Mouse (Mus musculus): ENCODE measurements around the gene Hoxc12. TPM values are rescaled to one million over a fixed set of nuclear protein-coding genes. Genes with fewer than 3 reads are reported as not detected.

Hoxc12 gene
- polyA plus RNA-seq, 1 experiment from 2014 or later, result not detected

DNA sequence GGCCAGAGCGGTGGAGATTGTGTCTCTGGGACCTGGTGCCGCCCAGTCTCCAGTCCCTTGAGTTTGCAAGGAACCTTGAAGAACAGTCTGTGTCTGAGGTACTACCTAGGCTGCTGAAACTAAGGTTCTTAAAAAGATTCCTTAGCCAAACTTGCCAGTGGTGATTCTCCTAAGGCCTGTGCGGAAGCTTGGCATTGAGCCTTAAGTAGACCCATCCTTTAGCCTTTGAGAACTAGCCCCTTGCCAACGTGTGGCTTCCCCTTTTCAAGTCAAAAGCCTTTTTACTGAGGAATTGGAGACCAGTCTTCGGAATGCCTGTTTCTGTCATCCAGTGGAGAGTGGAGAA, 6.9 kb downstream of the Hoxc12 start:
- Histone ChIP-seq H3K4me1 (peaks cover 6% of the 10 kb centered on the region; the same call in 1 of the 2 replicates), H3K27me3 (peaks cover 99% of the 10 kb centered on the region), H3K4me2 (replicated peaks) (no peak overlapping the region), H3K36me3 (no peaks in the 10 kb centered on the region), H3K9ac (replicated peaks) (no peak overlapping the region), H3K9me3 (no peaks in the 10 kb centered on the region), H3K4me3 (peak overlapping the region; percentile 13; the same call in 1 of the 2 replicates), H3K27ac (replicated peaks) (no peak overlapping the region)
- no peak for ATAC-seq (replicated peaks)
- WGBS, result under 1% methylated on average over 5 of the region's 5 CpGs

DNA sequence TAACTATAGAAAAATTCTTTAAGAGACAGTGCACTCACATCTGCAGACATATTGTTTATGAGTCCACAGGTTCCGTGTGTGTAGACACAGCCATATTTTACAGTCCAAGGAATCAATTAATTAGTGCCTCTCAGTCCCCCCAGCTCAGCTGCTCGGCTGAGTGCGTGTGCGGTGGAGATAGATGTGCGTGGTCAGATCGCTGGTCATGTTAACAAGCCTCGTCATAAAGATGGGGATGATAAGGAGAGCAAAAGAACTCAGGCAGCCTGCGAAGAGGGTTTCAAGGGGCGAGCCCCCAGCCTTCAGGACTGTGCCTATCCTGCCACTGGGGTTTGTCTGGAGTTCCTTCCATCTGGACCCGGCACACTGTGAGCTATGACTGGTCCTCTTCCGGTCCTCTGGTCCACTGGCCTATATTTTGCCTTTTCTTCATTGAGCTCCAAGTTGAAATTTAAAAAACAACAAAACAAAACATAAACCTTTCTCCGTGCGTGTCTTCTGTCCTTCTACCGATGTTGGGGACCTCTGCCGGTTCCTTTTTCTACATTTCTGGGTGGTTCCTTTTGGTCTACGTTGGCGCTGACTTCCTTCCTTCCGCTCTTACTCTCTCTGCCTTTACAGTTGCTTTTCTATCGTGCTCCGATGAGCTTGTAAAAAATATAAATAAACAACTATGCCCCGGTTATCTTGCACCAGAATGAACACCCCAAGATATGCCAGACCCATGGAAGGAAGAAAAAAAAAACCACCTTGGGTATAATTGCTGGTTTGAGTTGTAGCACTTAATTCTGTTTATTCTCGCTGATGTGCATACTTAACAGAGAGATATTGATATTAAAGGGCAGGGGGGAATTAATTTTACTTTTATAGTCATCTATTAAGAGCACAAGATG, 8.9 kb downstream of the Hoxc12 start:
- ATAC-seq (replicated peaks), result no peak

GRCm38 (mm10) chr15:102947276-102947675, 10.7 kb downstream of the Hoxc12 start:
- 1% methylated on average over 9 of the region's 9 CpGs for WGBS
- Histone ChIP-seq H3K4me1 (peaks cover 6% of the 10 kb centered on the region; the same call in 1 of the 2 replicates), H3K36me3 (no peaks in the 10 kb centered on the region), H3K4me3 (no peak overlapping the region), H3K27ac (replicated peaks) (no peak overlapping the region), H3K9me3 (no peaks in the 10 kb centered on the region), H3K4me2 (replicated peaks) (no peak overlapping the region), H3K27me3 (peaks cover 96% of the 10 kb centered on the region), H3K9ac (replicated peaks) (no peak overlapping the region)
- ATAC-seq (replicated peaks), result no peak

More for the DNA sequence above, 8.9 kb downstream of the Hoxc12 start:
- Histone ChIP-seq H3K4me2 (replicated peaks) (no peak overlapping the region), H3K9me3 (no peaks in the 10 kb centered on the region), H3K4me3 (no peak overlapping the region), H3K27ac (replicated peaks) (no peak overlapping the region), H3K4me1 (peaks cover 6% of the 10 kb centered on the region; the same call in 1 of the 2 replicates), H3K9ac (replicated peaks) (no peak overlapping the region), H3K27me3 (peaks cover 97% of the 10 kb centered on the region), H3K36me3 (no peaks in the 10 kb centered on the region)
- WGBS, result 11% methylated on average over 22 of the region's 22 CpGs

DNA sequence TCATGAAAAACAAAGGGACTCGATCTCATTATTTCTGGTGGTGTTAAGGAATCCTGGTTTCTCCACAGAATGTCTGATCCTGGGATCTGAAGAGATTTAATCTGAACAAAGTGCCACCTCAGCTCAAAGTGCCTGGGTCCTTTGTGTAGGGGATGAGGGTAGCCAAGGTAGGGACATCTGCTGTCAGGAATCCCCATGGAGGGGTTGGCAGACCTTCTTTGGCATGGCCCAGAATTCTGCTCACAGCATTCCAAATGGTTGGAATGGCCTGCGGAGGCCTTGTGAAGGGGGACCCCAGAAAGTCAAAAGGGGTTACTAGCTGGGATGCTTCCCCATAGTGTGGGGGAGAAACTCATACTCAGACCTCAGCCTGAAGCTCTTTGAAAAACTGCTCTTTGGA, 12.3 kb downstream of the Hoxc12 start:
- H3K4me3 ChIP-seq, result no peak overlapping the region
- no peak overlapping the region for H3K27ac ChIP-seq (replicated peaks)
- H3K9me3 ChIP-seq, result no peaks in the 10 kb centered on the region
- H3K4me1 ChIP-seq, result no peaks in the 10 kb centered on the region
- 6% methylated on average over 2 of the region's 2 CpGs for WGBS
- no peak for ATAC-seq (replicated peaks)
- H3K36me3 ChIP-seq, result no peaks in the 10 kb centered on the region
- H3K4me2 ChIP-seq (replicated peaks), result no peak overlapping the region
- no peak overlapping the region for H3K9ac ChIP-seq (replicated peaks)
- H3K27me3 ChIP-seq, result peaks cover 98% of the 10 kb centered on the region

- Histone ChIP-seq H3K36me3 (no peaks in the 10 kb centered on the region), H3K27me3 (peaks cover 96% of the 10 kb centered on the region), H3K4me1 (no peaks in the 10 kb centered on the region), H3K4me3 (no peak overlapping the region), H3K9me3 (no peaks in the 10 kb centered on the region), H3K27ac (replicated peaks) (no peak overlapping the region), H3K4me2 (replicated peaks) (no peak overlapping the region), H3K9ac (replicated peaks) (no peak overlapping the region)
- ATAC-seq (replicated peaks), result no peak
- 2% methylated on average over 20 of the region's 20 CpGs for WGBS
Measured at GRCm38 (mm10) chr15:102949696-102950095, 13.1 kb downstream of the Hoxc12 start.

DNA sequence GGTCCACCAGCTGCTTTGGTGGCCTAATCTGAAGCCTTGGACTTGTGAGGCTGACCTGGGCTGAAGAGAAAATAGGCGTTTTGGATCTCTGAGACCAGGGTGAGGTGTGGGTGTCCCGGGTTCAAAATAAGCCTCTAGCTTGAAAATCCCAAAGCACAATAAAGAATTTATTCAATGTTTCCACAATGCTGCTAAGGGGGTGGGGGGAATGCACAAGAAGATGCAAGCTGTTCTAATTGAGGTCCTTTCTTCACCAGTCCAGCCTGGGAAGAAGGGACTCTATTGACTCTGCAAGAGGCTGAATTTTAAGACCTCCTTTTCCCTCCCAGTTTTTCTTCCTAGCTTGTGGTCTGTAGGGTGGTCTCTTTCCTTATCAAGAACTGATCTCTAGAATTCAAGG, 14.3 kb downstream of the Hoxc12 start:
- no peaks in the 10 kb centered on the region for H3K9me3 ChIP-seq
- no peak overlapping the region for H3K27ac ChIP-seq (replicated peaks)
- no peaks in the 10 kb centered on the region for H3K36me3 ChIP-seq
- H3K4me1 ChIP-seq, result no peaks in the 10 kb centered on the region
- no peak overlapping the region for H3K4me3 ChIP-seq
- H3K27me3 ChIP-seq, result peaks cover 96% of the 10 kb centered on the region
- WGBS, result 7% methylated on average over 2 of the region's 2 CpGs
- ATAC-seq (replicated peaks), result no peak
- no peak overlapping the region for H3K4me2 ChIP-seq (replicated peaks)
- no peak overlapping the region for H3K9ac ChIP-seq (replicated peaks)

DNA sequence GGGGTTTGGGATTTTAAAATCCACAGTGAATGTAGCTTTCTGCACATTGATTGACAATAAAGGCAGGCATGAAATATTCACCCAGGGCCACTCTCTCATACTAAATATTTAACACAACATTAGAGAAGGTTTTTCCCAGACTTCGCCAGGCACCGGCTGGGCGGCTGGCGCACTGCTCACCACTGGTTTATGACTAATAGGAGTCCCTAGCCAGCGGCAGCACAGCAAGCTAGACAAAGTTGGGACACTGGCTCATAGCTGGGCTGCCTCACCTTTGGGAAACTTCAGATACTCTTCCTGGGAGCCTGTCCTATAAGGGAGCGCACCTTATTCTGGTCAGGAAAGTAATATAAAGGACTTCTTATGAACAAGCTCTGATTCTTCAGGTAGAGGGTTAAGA, 17.0 kb downstream of the Hoxc12 start:
- Histone ChIP-seq H3K36me3 (no peaks in the 10 kb centered on the region), H3K9me3 (no peaks in the 10 kb centered on the region), H3K4me3 (no peak overlapping the region), H3K27ac (replicated peaks) (no peak overlapping the region), H3K4me1 (no peaks in the 10 kb centered on the region), H3K27me3 (peaks cover 95% of the 10 kb centered on the region), H3K9ac (replicated peaks) (no peak overlapping the region), H3K4me2 (replicated peaks) (no peak overlapping the region)
- 7% methylated on average over 6 of the region's 6 CpGs for WGBS
- ATAC-seq (replicated peaks), result no peak

GRCm38 (mm10) chr15:102954192-102955006, 17.8 kb downstream of the Hoxc12 start, which contains the start of gene Hoxc11:
Gene Hoxc11 (plus strand): TSS chr15:102954427.
- Histone ChIP-seq H3K27ac (replicated peaks) (no peak within 1 kb of the TSS), H3K9me3 (no peaks in the 10 kb centered on the region), H3K36me3 (no peaks in the 10 kb centered on the region), H3K9ac (replicated peaks) (no peak within 1 kb of the TSS), H3K27me3 (peaks cover 93% of the 10 kb centered on the region), H3K4me2 (replicated peaks) (no peak within 1 kb of the TSS), H3K4me1 (no peaks in the 10 kb centered on the region), H3K4me3 (no peak within 1 kb of the TSS)
- no peak for ATAC-seq (replicated peaks)
- under 1% methylated on average over 57 of the region's 57 CpGs for WGBS

DNA sequence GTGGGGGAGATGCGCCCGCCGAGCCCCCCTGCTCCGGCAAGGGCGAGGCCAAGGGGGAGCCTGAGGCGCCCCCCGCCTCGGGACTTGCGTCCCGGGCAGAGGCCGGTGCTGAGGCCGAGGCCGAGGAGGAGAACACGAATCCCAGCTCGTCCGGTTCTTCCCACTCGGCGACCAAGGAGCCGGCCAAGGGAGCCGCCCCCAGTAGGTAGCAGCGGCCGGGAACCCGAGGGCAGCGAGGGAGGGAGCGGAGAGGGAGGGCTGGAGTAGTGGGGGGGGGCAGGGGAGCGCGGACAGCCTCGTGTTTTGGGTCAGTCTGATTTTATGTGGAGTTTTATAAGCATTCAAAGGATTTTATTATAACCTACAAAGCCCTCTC, 18.4 kb downstream of the Hoxc12 start:
- H3K4me2 ChIP-seq (replicated peaks), result no peak overlapping the region
- H3K27me3 ChIP-seq, result peaks cover 93% of the 10 kb centered on the region
- under 1% methylated on average over 28 of the region's 28 CpGs for WGBS
- H3K4me3 ChIP-seq, result no peak overlapping the region
- no peaks in the 10 kb centered on the region for H3K4me1 ChIP-seq
- no peak overlapping the region for H3K27ac ChIP-seq (replicated peaks)
- H3K9me3 ChIP-seq, result no peaks in the 10 kb centered on the region
- H3K9ac ChIP-seq (replicated peaks), result no peak overlapping the region
- no peak for ATAC-seq (replicated peaks)
- H3K36me3 ChIP-seq, result no peaks in the 10 kb centered on the region

- H3K27ac ChIP-seq (replicated peaks), result no peak overlapping the region
- H3K4me2 ChIP-seq (replicated peaks), result no peak overlapping the region
- H3K4me3 ChIP-seq, result no peak overlapping the region
- no peak overlapping the region for H3K9ac ChIP-seq (replicated peaks)
- WGBS, result under 1% methylated on average over 40 of the region's 40 CpGs
- ATAC-seq (replicated peaks), result no peak
- H3K4me1 ChIP-seq, result no peaks in the 10 kb centered on the region
- no peaks in the 10 kb centered on the region for H3K36me3 ChIP-seq
- no peaks in the 10 kb centered on the region for H3K9me3 ChIP-seq
- peaks cover 95% of the 10 kb centered on the region for H3K27me3 ChIP-seq
Measured at GRCm38 (mm10) chr15:102955833-102956640, 19.5 kb downstream of the Hoxc12 start.

GRCm38 (mm10) chr15:102956906-102957305, 20.3 kb downstream of the Hoxc12 start:
- H3K9ac ChIP-seq (replicated peaks), result no peak overlapping the region
- H3K27ac ChIP-seq (replicated peaks), result no peak overlapping the region
- peaks cover 94% of the 10 kb centered on the region for H3K27me3 ChIP-seq
- no peak overlapping the region for H3K4me3 ChIP-seq
- no peaks in the 10 kb centered on the region for H3K36me3 ChIP-seq
- no peaks in the 10 kb centered on the region for H3K9me3 ChIP-seq
- H3K4me1 ChIP-seq, result no peaks in the 10 kb centered on the region
- no peak for ATAC-seq (replicated peaks)
- under 1% methylated on average over 12 of the region's 12 CpGs for WGBS
- no peak overlapping the region for H3K4me2 ChIP-seq (replicated peaks)

Data from forebrain, embryonic 15.5 days (tissue).